Mouse (Mus musculus) intestine, embryonic 16.5 days (tissue): Measurements from ENCODE around the gene Kctd11. TPM values are rescaled to one million over a fixed set of nuclear protein-coding genes. Genes with fewer than 3 reads are reported as not detected.

Experiments used
- ATAC-seq: fragments of 200-750 bp; cut with Nextera tagmentation; 2 replicates; pipeline ENCODE4 v1.8.0; 2017; ENCODE audit warnings: moderate TSS enrichment, moderate library complexity
- H3K27ac ChIP-seq: fragments of 300-500 bp; sonication (generic); 2 replicates; pipeline ENCODE4 v1.5.1; 2014; ENCODE audit warnings: mild to moderate bottlenecking, low read length
- H3K27me3 ChIP-seq: fragments of 300-500 bp; sonication (generic); replicated peaks from 2 replicates; pipeline ENCODE4 v1.6.1; 2014; ENCODE audit warnings: low read length, control low read depth, mixed read lengths; ENCODE audit not compliant: control insufficient read depth, insufficient read depth
- H3K36me3 ChIP-seq: fragments of 300-500 bp; sonication (generic); 2 replicates; pipeline ENCODE4 v1.6.1; 2014; ENCODE audit warnings: low read length, control low read depth; ENCODE audit not compliant: control insufficient read depth, insufficient read depth
- H3K4me1 ChIP-seq: fragments of 300-500 bp; sonication (generic); 2 replicates; pipeline ENCODE4 v1.6.1; 2014; ENCODE audit warnings: low read length, control low read depth, mixed read lengths; ENCODE audit not compliant: control insufficient read depth, insufficient read depth
- H3K4me2 ChIP-seq: fragments of 300-500 bp; sonication (generic); 2 replicates; pipeline ENCODE4 v1.6.1; 2014; ENCODE audit warnings: low read depth, low read length, control low read depth
- H3K4me3 ChIP-seq: fragments of 300-500 bp; sonication (generic); 2 replicates; pipeline ENCODE4 v1.5.1; 2014; ENCODE audit warnings: mild to moderate bottlenecking, low read length
- H3K9ac ChIP-seq: fragments of 300-500 bp; sonication (generic); 2 replicates; pipeline ENCODE4 v1.6.1; 2014; ENCODE audit warnings: low read depth, low read length
- H3K9me3 ChIP-seq: fragments of 300-500 bp; sonication (generic); 2 replicates; pipeline ENCODE4 v1.6.1; 2016; ENCODE audit warnings: low read length, control low read depth; ENCODE audit not compliant: control insufficient read depth
- WGBS: fragments of 180-500 bp; shearing (Covaris S2); extraction: QIAGEN DNeasy Blood & Tissue Kit; methylation state at CpG from one replicate; pipeline ENCODE4 v1.1.7; 2014; 5-methylcytosine and 5-hydroxymethylcytosine counted together
- polyA plus RNA-seq: library from polyadenylated mRNA; unstranded; fragments of >200 nt; fragmentation: Nextera tagmentation; extraction: Ambion mirVana; gene quantifications from 2 replicates; pipeline ENCODE4 v1.2.1, GENCODE M21; 2015

The Kctd11 gene
- polyA plus RNA-seq, 1 experiment from 2014 or later, result 5.5 TPM

- H3K4me2 ChIP-seq, result no peak overlapping the region
- no peaks in the 10 kb centered on the region for H3K9me3 ChIP-seq
- 0 out of 2 replicates have a peak overlapping the region, but pooled peaks have one; percentile 38 for H3K9ac ChIP-seq
- H3K4me1 ChIP-seq, result peaks cover 19% of the 10 kb centered on the region
- H3K27ac ChIP-seq, result no peak overlapping the region; the same call in 1 of the 2 replicates
- H3K27me3 ChIP-seq, result no peaks in the 10 kb centered on the region
- no peaks in the 10 kb centered on the region for H3K36me3 ChIP-seq
- WGBS, result 62% methylated on average over 9 of the region's 9 CpGs
- no peak for ATAC-seq
- H3K4me3 ChIP-seq, result no peak overlapping the region
These were observed 3.0 kb upstream of the Kctd11 start for GRCm38 (mm10) chr11:69884240-69884639.

GRCm38 (mm10) chr11:69883527-69884151 is 2.4 kb upstream of the Kctd11 start:
- 84% methylated on average over 8 of the region's 8 CpGs for WGBS
- Histone ChIP-seq H3K27me3 (no peaks in the 10 kb centered on the region), H3K9me3 (no peaks in the 10 kb centered on the region), H3K36me3 (no peaks in the 10 kb centered on the region), H3K27ac (no peak overlapping the region; the same call in 1 of the 2 replicates), H3K4me3 (no peak overlapping the region), H3K4me2 (no peak overlapping the region), H3K9ac (0 out of 2 replicates have a peak overlapping the region, but pooled peaks have one; percentile 38), H3K4me1 (peaks cover 22% of the 10 kb centered on the region)
- ATAC-seq, result no peak

- peaks cover 23% of the 10 kb centered on the region for H3K4me1 ChIP-seq
- no peaks in the 10 kb centered on the region for H3K27me3 ChIP-seq
- WGBS, result 65% methylated on average over 4 of the region's 4 CpGs
- no peaks in the 10 kb centered on the region for H3K36me3 ChIP-seq
- H3K4me3 ChIP-seq, result no peak overlapping the region
- H3K9ac ChIP-seq, result no peak overlapping the region
- H3K4me2 ChIP-seq, result no peak overlapping the region
- H3K27ac ChIP-seq, result no peak overlapping the region
- no peak for ATAC-seq
- H3K9me3 ChIP-seq, result no peaks in the 10 kb centered on the region
These were observed 1.9 kb upstream of the Kctd11 start for GRCm38 (mm10) chr11:69883066-69883465.

GRCm38 (mm10) chr11:69881787-69882670 is 823 bp upstream of the Kctd11 start:
- H3K27me3 ChIP-seq, result no peaks in the 10 kb centered on the region
- peak overlapping the region; percentile 84 for H3K4me2 ChIP-seq
- H3K36me3 ChIP-seq, result no peaks in the 10 kb centered on the region
- H3K9me3 ChIP-seq, result no peaks in the 10 kb centered on the region
- ATAC-seq, result peak; percentile 3; the same call in 1 of the 2 replicates
- peak overlapping the region; percentile 50 for H3K4me3 ChIP-seq
- H3K4me1 ChIP-seq, result peaks cover 30% of the 10 kb centered on the region
- peak overlapping the region; percentile 71 for H3K9ac ChIP-seq
- 57% methylated on average over 21 of the region's 21 CpGs for WGBS
- peak overlapping the region; percentile 88 for H3K27ac ChIP-seq

GRCm38 (mm10) chr11:69880506-69880852 is 727 bp downstream of the Kctd11 start:
- no peaks in the 10 kb centered on the region for H3K36me3 ChIP-seq
- 1% methylated on average over 18 of the region's 18 CpGs for WGBS
- H3K9ac ChIP-seq, result peak overlapping the region; percentile 71
- H3K4me3 ChIP-seq, result peak overlapping the region; percentile 50
- H3K27ac ChIP-seq, result peak overlapping the region; percentile 88
- no peaks in the 10 kb centered on the region for H3K9me3 ChIP-seq
- H3K27me3 ChIP-seq, result no peaks in the 10 kb centered on the region
- ATAC-seq, result peak; percentile 58
- H3K4me2 ChIP-seq, result peak overlapping the region; percentile 84
- H3K4me1 ChIP-seq, result peaks cover 40% of the 10 kb centered on the region

- peak overlapping the region; percentile 71 for H3K9ac ChIP-seq
- H3K4me1 ChIP-seq, result peaks cover 40% of the 10 kb centered on the region
- no peaks in the 10 kb centered on the region for H3K27me3 ChIP-seq
- WGBS, result 48% methylated on average over 15 of the region's 15 CpGs
- H3K4me3 ChIP-seq, result peak overlapping the region; percentile 50
- H3K27ac ChIP-seq, result 0 out of 2 replicates have a peak overlapping the region, but pooled peaks have one; percentile 8
- H3K4me2 ChIP-seq, result peak overlapping the region; percentile 84
- no peak for ATAC-seq
- H3K9me3 ChIP-seq, result no peaks in the 10 kb centered on the region
- no peaks in the 10 kb centered on the region for H3K36me3 ChIP-seq
These were observed 1.5 kb downstream of the Kctd11 start for GRCm38 (mm10) chr11:69879711-69880110.

- Histone ChIP-seq H3K36me3 (no peaks in the 10 kb centered on the region), H3K9me3 (no peaks in the 10 kb centered on the region), H3K4me1 (peaks cover 40% of the 10 kb centered on the region), H3K9ac (peak overlapping the region; percentile 71), H3K27me3 (no peaks in the 10 kb centered on the region), H3K4me3 (peak overlapping the region; percentile 50), H3K4me2 (peak overlapping the region; percentile 84), H3K27ac (no peak overlapping the region)
- ATAC-seq, result no peak
- 85% methylated on average over 6 of the region's 6 CpGs for WGBS
These were observed 2.3 kb downstream of the Kctd11 start for GRCm38 (mm10) chr11:69878952-69879351.

GRCm38 (mm10) chr11:69878399-69878798 is 2.8 kb downstream of the Kctd11 start:
- Histone ChIP-seq H3K36me3 (no peaks in the 10 kb centered on the region), H3K4me2 (no peak overlapping the region), H3K9me3 (no peaks in the 10 kb centered on the region), H3K9ac (no peak overlapping the region), H3K4me3 (no peak overlapping the region), H3K27me3 (no peaks in the 10 kb centered on the region), H3K27ac (no peak overlapping the region), H3K4me1 (peaks cover 40% of the 10 kb centered on the region)
- ATAC-seq, result no peak
- 70% methylated on average over 3 of the region's 3 CpGs for WGBS

GRCm38 (mm10) chr11:69877878-69878277 is 3.3 kb downstream of the Kctd11 start, which contains the start of gene Tmem95:
Gene Tmem95 (minus strand): TSS chr11:69878018.
- Histone ChIP-seq H3K4me1 (peaks cover 40% of the 10 kb centered on the region), H3K9ac (peak within 1 kb of the TSS; percentile 41; the same call in 1 of the 2 replicates)
- 90% methylated on average over 11 of the region's 11 CpGs for WGBS

More at GRCm38 (mm10) chr11:69877878-69878277, 3.3 kb downstream of the Kctd11 start, which contains the start of gene Tmem95:
- Histone ChIP-seq H3K36me3 (no peaks in the 10 kb centered on the region), H3K27me3 (no peaks in the 10 kb centered on the region), H3K9me3 (no peaks in the 10 kb centered on the region), H3K4me2 (peak within 1 kb of the TSS; percentile 24; the same call in 1 of the 2 replicates), H3K27ac (no peak within 1 kb of the TSS), H3K4me3 (no peak within 1 kb of the TSS)
- no peak for ATAC-seq
